Mouse (Mus musculus): ENCODE data around the gene Bola2. TPM values are rescaled to one million over a fixed set of nuclear protein-coding genes. Genes with fewer than 3 reads are reported as not detected.
"Not testable (repeated sequence)": the region's sequence is repeated elsewhere in the genome, so short reads cannot be mapped to it uniquely, and the experiment has no call there.

Bola2 gene
- total RNA-seq, 1 experiment from 2014 or later, result 88.6 TPM

DNA sequence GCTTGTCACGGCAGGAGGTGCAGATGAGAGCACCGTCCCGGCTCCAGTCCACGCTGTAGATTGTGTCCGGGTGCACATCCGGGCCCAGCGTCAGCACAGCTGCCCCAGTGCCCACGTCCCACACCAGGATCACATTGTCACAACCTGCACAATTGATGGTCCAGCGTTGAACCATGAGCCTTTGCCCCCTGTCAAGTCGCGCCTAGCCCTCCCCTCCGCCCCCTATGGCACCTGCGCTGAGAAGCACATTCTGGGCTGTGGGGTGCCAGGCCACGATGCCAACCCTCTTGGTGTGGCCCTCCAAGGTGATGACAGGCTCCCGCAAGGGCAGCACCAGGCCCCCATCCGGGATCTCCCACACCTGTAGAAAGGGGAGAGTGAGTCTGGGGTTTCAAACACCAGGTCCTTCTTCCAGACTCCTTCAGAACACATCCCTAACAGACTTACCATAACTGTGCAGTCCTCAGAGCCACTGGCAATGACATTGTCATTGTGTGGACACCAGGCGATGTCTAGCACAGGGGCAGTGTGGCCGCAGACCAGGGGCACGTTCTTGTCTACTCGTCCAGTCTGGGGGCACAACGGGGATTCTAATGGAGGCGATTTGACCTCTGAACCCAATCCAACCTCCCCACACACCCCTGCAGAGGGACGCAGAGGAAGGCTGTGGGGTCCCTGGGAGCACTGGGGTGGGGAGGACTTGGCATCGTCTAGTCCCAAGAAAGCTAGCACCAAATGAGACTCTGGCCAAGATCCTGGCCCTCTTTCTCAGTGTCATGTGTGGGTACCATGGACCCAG, 6.6 kb downstream of the Bola2 start:
- ATAC-seq (replicated peaks in 1 of 2; ENCODE audit: insufficient read depth in 1 of 2, low FRiP score in 2 of 2, low TSS enrichment in 1 of 2, low read depth in 1 of 2, poor library complexity in 2 of 2, severe bottlenecking in 2 of 2), result no peak

DNA sequence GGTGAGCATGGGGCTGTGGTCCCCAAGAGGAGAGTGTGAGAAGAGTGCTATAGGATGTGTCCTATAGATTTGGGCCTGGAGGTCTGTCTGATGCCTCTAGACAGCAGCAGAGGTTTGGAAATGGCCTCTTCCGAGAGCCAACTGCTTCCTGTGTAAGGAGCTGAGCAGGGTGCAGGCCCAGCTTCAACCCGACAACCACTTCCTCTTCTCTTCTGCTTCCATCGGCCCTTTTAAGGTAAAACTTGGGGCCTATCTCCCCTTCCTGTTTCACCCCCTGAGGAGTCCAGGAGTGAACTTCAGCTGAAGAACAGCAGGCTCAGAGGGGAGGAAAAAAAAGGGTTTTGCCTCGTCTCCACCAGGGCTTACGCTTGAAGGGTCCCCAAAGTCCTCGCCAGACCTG, 7.2 kb downstream of the Bola2 start:
- peak; percentile 47 to 57 for ATAC-seq (replicated peaks in 1 of 2; ENCODE audit: insufficient read depth in 1 of 2, low FRiP score in 2 of 2, low TSS enrichment in 1 of 2, low read depth in 1 of 2, poor library complexity in 2 of 2, severe bottlenecking in 2 of 2)

DNA sequence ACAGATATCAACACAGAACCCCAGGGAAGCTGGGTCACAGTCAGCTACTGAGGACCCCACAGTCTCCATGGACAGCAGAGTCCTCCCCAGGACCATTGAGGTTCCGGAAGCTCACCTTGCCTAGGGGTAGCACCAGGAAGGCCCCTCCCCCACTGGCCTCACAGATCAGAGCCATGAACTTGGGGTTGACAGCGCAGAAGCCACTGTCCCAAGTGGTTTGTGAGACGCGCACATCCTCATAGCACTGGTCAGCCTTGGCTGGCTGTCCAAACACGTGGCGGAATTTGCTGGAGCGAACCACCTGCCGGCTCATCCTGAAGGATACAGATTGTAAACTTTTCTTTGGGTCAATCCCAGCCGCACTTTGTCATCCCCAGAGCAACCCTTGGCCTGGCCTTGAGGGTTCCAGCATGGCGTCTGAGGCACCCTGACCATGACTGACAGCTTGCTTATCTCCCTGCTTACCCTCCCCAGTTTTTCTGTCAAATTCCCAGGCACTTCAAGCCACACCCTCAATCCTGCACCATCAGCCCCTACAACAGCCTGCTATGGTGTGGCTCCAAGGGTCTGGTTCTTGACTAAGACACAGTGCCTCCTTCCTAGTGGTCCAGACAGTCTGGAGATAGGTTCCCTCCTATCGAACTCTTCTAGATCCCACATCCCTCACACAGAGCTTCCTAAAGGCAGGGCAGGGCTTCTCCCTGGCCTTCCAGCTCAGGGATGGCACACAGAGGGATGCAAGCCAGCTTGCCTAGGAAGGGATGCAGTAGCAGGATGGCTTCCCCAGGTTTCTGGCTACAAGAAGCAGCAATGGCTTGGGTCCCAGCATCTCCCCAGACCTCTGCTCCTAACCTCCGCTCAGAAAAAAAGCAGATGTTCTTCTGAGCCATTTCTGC, 7.9 kb downstream of the Bola2 start:
- no peak for ATAC-seq (replicated peaks in 1 of 2; ENCODE audit: insufficient read depth in 1 of 2, low FRiP score in 2 of 2, low TSS enrichment in 1 of 2, low read depth in 1 of 2, poor library complexity in 2 of 2, severe bottlenecking in 2 of 2)

DNA sequence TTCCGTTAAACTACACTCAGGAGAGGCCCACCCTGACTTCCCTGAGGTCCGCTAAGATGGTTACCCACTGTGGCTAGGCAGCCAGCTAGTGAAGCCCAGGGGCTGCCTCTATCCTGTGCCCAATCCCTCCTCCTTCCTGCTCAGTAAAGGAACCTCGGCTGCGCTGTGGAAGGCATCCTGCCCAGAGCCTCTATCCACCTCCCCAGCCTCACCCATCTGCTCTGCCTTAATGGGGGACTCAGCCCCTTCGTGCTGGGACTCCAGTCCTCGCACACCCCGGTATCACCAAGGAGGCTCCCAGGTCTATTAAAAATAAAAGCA, 8.5 kb downstream of the Bola2 start:
- peak; percentile 6 to 11; a peak in 1 of 4 replicates for ATAC-seq (replicated peaks in 1 of 2; ENCODE audit: insufficient read depth in 1 of 2, low FRiP score in 2 of 2, low TSS enrichment in 1 of 2, low read depth in 1 of 2, poor library complexity in 2 of 2, severe bottlenecking in 2 of 2)

DNA sequence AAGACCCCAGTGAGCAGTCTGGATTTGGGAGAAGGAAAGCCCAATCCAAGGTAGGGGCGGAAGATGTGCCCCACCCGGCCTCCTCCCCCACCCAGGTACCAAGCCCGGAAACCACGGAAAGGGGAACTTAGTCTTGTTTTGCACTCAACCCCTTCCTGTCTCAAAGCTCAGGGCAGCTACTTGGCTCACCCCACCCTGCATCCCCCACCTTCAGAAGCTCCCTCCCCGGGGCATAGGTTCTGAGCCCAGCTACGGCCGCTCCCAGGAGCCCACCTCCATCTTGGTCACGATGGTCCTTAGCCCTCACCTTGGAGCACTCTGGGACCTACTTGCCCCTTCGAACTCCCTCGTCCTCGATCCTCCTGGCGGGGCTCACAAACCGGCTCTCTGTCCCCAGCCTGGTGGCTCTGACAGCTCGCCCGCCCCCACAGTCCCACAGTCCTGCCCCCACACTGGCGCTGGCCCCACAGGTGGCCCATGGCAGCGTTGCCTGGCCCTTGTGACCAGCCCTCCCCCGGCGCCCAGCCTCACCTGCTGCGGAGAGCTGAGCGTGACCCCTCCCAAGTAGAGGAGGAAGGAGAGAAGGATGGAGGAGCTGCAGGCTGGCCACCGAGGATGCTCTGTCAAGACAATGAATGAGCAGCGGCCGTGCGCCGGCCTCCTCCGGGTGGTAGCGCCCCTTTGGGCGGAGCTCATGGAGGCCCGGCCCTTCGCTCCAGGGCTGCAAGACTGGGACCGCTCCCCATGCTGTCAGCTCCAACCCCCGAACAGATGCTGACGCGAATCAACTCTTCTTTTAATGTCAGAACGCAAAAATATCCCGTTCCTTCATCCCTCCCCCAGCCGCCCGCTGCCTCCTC, 9.2 kb downstream of the Bola2 start:
- peak; percentile 58 to 70 for ATAC-seq (replicated peaks in 1 of 2; ENCODE audit: insufficient read depth in 1 of 2, low FRiP score in 2 of 2, low TSS enrichment in 1 of 2, low read depth in 1 of 2, poor library complexity in 2 of 2, severe bottlenecking in 2 of 2)

DNA sequence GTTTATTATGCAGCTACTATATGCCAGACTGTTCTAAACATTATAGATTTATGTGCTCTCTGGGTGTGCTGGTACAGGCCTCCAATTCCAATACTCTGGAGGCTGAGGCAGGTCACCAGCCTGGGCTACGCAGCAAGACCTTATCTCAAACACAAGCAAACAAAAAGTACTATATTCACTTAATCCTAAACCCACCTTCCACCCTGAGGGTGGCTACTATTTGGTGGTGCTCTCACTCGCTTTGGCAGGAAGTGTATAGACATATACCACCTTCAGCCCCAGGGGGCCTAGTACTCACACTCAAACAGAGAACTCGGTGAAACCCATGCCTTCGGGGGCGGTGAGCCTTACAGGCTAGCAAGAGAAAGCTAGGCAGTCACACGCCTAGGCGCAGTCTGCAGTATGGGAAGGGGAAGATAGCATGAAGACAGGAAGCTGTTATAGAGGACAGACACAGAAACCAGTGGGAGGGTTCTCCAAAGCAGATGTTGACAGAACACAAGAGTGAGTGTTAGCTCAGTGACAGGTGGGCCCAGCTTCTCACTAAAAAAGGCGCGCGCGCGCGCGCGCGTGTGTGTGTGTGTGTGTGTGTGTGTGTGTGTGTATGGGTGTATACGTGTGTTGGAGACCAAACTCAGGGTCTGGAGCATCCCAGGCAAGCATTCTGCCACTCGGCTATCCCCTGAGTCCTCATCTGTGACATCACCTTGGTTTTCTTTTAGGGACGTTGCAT, 12.4 kb downstream of the Bola2 start, which contains the start of gene Coro1a:
Gene Coro1a (minus strand): TSS at position 346 of the 733 bp plus-strand sequence.
- ATAC-seq (replicated peaks in 1 of 2; ENCODE audit: insufficient read depth in 1 of 2, low FRiP score in 2 of 2, low TSS enrichment in 1 of 2, low read depth in 1 of 2, poor library complexity in 2 of 2, severe bottlenecking in 2 of 2), result no peak

DNA sequence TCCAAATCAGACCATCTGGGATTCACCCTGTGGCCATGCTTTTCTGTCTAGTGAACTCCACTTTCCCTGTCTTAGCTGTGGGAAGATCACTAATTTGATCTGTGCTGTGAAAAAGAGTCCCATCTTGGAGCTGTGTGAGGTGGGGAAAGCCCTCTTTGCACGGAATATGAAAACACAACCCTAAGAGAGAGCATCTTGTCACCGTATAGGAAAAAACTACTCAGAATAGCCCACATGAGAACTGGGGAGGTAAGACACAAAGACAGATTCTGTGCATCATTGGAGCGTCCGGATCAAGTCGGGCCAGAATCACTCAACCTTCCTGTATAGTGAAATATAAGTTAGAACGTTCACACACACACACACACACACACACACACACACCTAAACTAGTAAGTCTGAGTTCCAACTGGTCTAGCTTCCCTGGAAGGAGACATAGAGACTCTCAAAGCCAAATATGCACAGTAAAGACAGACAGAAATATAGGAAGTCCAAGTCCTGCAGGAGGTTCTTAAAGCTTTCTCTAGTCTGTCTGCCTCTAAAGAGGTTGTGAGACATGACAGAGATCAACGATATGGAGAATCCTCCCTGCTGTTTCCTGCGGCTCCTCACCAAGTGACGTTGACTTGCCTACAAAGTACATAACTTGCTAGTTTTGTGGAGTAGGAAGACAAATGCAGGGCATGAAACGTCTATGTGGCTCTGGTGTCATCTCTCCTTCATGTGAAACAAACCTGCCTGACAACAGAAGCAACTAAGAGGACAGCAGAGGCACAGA, 13.2 kb downstream of the Bola2 start:
- ATAC-seq (replicated peaks in 1 of 2; ENCODE audit: insufficient read depth in 1 of 2, low FRiP score in 2 of 2, low TSS enrichment in 1 of 2, low read depth in 1 of 2, poor library complexity in 2 of 2, severe bottlenecking in 2 of 2), result no peak

DNA sequence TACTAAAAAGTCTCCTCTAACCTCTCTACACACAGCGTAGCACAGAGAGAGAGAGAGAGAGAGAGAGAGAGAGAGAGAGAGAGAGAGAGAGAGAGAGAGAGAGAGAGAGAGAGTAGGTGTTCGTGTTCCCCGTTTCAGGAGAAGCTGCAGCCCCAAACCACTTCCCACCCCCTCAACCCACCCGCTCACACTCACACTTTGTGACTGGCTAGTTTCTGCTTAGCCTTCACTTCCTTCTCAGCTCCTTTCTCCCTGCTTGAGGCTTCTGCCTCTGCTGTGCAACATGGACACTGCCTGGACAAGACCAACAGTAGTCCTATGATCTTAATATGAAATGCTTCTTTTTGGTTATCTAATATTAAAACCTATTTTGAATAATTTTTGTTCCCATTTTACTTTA, 15.1 kb downstream of the Bola2 start:
- ATAC-seq (replicated peaks in 1 of 2; ENCODE audit: insufficient read depth in 1 of 2, low FRiP score in 2 of 2, low TSS enrichment in 1 of 2, low read depth in 1 of 2, poor library complexity in 2 of 2, severe bottlenecking in 2 of 2), result no peak

DNA sequence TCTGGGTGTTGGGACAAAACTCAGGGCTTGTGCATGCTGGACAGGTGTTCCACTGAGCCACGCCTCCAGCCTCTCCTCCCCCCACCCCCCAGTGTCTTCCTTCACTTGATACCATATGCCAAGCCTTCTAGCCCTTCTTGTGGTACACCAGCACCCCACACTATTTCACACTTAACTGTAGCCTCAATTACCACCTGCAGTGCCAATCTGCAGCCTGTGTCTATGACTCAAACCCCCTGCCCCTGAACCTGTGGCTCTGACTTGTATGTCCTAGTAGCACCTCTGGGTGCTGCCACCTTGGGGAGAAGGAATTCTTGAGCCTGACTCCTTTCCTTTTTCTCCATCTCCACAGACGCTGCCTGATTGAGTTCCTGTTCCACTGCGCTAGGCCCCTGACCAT, 16.7 kb downstream of the Bola2 start:
- ATAC-seq (replicated peaks in 1 of 2; ENCODE audit: insufficient read depth in 1 of 2, low FRiP score in 2 of 2, low TSS enrichment in 1 of 2, low read depth in 1 of 2, poor library complexity in 2 of 2, severe bottlenecking in 2 of 2), result no peak

DNA sequence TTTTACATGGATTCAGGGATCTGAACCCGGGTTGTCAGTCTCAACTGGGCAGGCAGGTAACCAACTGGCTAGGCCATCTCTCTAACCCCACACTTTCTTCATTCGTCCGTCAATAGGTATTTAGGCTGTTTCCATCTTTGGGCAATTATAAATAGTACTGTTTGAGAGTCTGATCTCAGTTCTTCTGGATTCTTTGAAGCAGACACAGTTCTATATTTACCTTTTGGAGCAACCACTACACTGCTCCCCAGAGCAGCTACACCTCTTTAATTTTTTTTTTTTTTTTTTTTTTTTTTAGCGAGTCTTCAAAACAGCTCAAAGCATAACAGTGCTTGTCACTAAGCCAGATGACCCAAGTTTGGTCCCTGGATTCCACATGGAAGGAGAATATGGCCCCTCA, 20.5 kb downstream of the Bola2 start:
- ATAC-seq (replicated peaks in 1 of 2; ENCODE audit: insufficient read depth in 1 of 2, low FRiP score in 2 of 2, low TSS enrichment in 1 of 2, low read depth in 1 of 2, poor library complexity in 2 of 2, severe bottlenecking in 2 of 2), result no peak

DNA sequence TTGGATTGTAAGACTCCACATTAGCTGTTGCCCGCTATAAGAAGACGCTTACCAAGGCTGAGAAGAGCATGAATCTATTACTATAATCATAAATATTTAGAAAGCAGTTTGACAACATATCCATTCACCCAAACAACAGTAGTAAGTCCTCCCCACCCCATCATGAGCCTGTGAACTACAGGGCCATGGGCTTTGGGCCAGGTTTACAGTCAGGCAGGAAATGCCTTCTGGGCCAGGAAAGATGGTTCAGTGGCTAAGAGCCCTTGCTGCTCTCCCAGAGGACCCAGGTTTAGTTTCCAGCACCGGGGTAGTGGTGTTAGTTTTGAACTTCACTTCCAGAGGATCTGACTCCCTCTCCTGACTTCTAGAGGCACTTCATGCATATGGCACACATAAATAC, 22.4 kb downstream of the Bola2 start:
- no peak for ATAC-seq (replicated peaks in 1 of 2; ENCODE audit: insufficient read depth in 1 of 2, low FRiP score in 2 of 2, low TSS enrichment in 1 of 2, low read depth in 1 of 2, poor library complexity in 2 of 2, severe bottlenecking in 2 of 2)

DNA sequence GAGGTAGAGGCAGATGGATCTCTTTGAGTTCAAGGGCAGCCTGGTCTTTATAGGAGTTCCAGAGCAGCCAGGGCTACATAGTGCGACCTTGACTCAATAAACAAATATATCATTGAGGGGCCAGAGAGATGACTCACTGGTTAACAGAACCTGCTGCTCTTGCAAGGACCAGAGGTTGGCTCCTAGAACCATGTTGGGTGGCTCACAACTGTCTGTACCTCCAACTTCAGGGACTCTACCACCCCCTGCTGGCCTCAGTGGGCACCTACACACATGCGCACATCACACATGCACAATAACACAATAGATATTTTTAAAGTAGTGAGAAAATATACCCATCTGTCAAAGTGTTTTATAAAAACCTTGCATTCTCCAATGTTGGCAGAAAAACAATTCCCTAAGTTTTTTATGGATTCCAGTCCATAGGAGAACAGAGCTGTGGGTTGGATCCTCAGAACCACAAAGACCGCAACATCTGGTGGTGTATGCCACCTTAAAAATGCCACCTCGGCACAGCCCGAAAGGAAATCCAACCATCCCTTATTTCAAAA, 23.7 kb downstream of the Bola2 start:
- no peak for ATAC-seq (replicated peaks in 1 of 2; ENCODE audit: insufficient read depth in 1 of 2, low FRiP score in 2 of 2, low TSS enrichment in 1 of 2, low read depth in 1 of 2, poor library complexity in 2 of 2, severe bottlenecking in 2 of 2)

DNA sequence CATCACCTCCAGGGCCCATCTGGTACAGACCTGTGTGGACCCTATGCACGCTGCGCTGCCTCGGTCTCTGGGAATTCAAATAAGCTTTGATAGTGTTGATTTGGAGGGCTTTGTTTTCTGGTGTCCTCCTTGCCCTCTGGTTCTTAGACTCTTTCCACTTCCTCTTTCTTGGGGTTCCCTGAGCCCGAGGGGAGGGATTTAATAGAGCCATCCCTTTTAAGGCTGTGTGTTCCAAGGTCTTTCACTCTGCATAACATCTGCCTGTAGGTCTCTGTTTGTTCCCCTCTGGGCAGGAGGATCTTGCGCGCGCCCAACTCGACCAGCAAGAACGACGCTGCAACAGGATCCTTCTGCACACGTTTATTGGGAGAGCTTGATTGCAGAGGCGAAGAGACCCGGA, 26.4 kb downstream of the Bola2 start:
- ATAC-seq (replicated peaks in 1 of 2; ENCODE audit: insufficient read depth in 1 of 2, low FRiP score in 2 of 2, low TSS enrichment in 1 of 2, low read depth in 1 of 2, poor library complexity in 2 of 2, severe bottlenecking in 2 of 2), result peak; percentile 37 to 60; a peak in 1 of 4 replicates

DNA sequence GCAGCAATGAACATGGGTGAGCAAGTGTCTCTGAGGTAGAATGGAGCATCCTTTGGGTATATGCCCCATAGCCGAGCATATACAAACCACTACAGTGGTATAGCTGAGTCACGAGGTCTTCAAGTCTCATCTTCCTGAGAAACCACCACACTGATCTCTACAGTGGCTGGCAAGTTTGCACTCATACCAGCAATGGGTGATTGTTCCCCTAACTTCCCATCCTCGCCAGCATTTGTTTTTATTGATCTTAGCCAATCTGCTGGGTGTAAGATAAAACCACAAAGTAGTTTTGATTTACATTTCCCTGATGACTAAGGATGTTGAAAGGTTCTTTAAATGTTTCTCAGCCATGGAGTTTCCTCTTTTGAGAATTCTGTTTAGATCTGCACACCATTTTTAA, 29.9 kb downstream of the Bola2 start:
- ATAC-seq (replicated peaks in 1 of 2; ENCODE audit: insufficient read depth in 1 of 2, low FRiP score in 2 of 2, low TSS enrichment in 1 of 2, low read depth in 1 of 2, poor library complexity in 2 of 2, severe bottlenecking in 2 of 2), result peak; percentile 22 to 42; a peak in 2 of 4 replicates

DNA sequence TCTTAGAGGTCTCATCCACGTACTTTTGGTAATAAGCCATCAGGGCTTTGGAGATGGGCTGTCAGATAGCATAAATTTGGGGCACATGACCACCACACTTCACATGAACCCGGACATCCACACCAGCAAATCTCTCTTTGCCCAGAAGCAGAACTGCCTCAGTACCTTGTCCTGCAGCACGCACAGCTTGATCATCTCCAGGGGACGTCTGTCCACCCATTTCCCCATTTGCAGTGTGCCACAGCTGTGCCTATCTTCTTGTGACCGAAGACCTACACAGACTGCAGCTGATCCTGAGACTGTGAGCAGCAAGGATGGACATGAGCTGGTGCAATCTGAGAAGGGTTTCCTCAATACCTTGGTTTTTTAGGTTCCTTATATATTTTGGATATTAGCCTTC, 30.5 kb downstream of the Bola2 start:
- ATAC-seq (replicated peaks in 1 of 2; ENCODE audit: insufficient read depth in 1 of 2, low FRiP score in 2 of 2, low TSS enrichment in 1 of 2, low read depth in 1 of 2, poor library complexity in 2 of 2, severe bottlenecking in 2 of 2), result no peak; a peak in 1 of 4 replicates

DNA sequence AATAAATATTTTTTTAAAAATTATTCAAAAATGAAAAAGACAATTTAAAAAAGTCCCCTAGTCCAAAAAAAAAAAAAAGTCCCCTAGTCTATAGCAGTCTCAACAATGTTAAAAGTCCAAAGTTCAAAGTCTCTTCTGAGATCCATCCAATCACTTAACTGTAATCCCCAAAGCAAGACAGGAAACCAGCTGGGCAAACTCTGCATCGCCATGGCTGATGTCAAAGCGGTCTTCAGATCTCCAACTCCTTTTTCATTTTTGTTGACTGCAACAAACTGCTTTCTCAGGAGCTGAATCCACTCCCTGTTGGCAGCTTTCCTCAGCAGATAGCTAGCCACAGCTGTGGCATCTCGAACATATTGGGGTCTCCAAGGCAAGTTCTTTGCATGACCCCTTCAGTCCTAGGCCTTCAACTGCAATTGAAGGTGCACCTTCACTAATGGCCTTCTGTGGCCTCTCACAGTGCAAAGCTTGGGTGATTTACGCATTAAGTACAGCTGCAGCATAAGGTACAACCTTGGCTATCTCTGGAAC, 35.1 kb downstream of the Bola2 start:
- ATAC-seq (replicated peaks in 1 of 2; ENCODE audit: insufficient read depth in 1 of 2, low FRiP score in 2 of 2, low TSS enrichment in 1 of 2, low read depth in 1 of 2, poor library complexity in 2 of 2, severe bottlenecking in 2 of 2), result not testable (repeated sequence)

Measured in hematopoietic stem cell, adult 5-6 weeks (primary cell).